Mouse (Mus musculus): ENCODE measurements at regions not wholly inside any gene's neighbourhood (a gene's known extent, or its start where the extent isn't known, plus 50 kb on each side); places are given as distances from the start of the nearest gene placed in this dataset.
"Not testable (repeated sequence)": the region's sequence is repeated elsewhere in the genome, so short reads cannot be mapped to it uniquely, and the experiment has no call there.

GRCm38 (mm10) chr13:61957197-61957596 is 172.5 kb upstream of the Zfp808 start:
- ATAC-seq (ENCODE audit: poor library complexity, severe bottlenecking): not testable (repeated sequence)

GRCm38 (mm10) chr13:61978856-61979255 is 150.8 kb upstream of the Zfp808 start:
- ATAC-seq (ENCODE audit: poor library complexity, severe bottlenecking): not testable (repeated sequence)

GRCm38 (mm10) chr13:61996519-61996918 is 133.2 kb upstream of the Zfp808 start:
- ATAC-seq (ENCODE audit: poor library complexity, severe bottlenecking): not testable (repeated sequence)

GRCm38 (mm10) chr13:61998803-61999202 is 130.9 kb upstream of the Zfp808 start:
- not testable (repeated sequence) for ATAC-seq (ENCODE audit: poor library complexity, severe bottlenecking)

GRCm38 (mm10) chr13:62007321-62007720 is 122.4 kb upstream of the Zfp808 start:
- not testable (repeated sequence) for ATAC-seq (ENCODE audit: poor library complexity, severe bottlenecking)

GRCm38 (mm10) chr13:62015424-62016167 is 114.1 kb upstream of the Zfp808 start:
- ATAC-seq (ENCODE audit: poor library complexity, severe bottlenecking): peak; percentile 88

- ATAC-seq (ENCODE audit: poor library complexity, severe bottlenecking): peak; percentile 59; the same call in 1 of the 2 replicates
These were observed 113.6 kb upstream of the Zfp808 start for GRCm38 (mm10) chr13:62016168-62016502.

- ATAC-seq (ENCODE audit: poor library complexity, severe bottlenecking): not testable (repeated sequence)
These were observed 92.0 kb upstream of the Zfp808 start for GRCm38 (mm10) chr13:62037646-62038045.

GRCm38 (mm10) chr13:62077951-62078671 is 51.6 kb upstream of the Zfp808 start:
- ATAC-seq (ENCODE audit: poor library complexity, severe bottlenecking): not testable (repeated sequence)

- ATAC-seq (ENCODE audit: poor library complexity, severe bottlenecking): not testable (repeated sequence)
These were observed 50.8 kb upstream of the Zfp808 start for GRCm38 (mm10) chr13:62078893-62079292.

Measured in megakaryocyte, adult 5-6 weeks (primary cell).